Mouse (Mus musculus) liver, postnatal 0 days (tissue): ENCODE measurements around the gene Tubb2a.

ENCODE experiments used
- CTCF ChIP-seq: sonication (generic); IDR thresholded peaks from 2 replicates; pipeline ENCODE4 v1.5.1; 2016; ENCODE audit warnings: antibody characterized with exemption, low read depth
- EP300 ChIP-seq: IDR thresholded peaks from 2 replicates; pipeline ENCODE4 v1.6.1; 2016; ENCODE audit warnings: antibody characterized with exemption, low read depth, mild to moderate bottlenecking

GRCm38 (mm10) chr13:34054391-34054790 is 23.4 kb downstream of the Tubb2a start:
- TF ChIP-seq EP300 (no peak), CTCF (no peak)
